Mouse (Mus musculus) spleen, postnatal 14 days (tissue): ENCODE data around the gene Kcnip1.

Experiments
- DNase-seq, 2 experiments: peaks; one replicate each; pipeline ENCODE4 v3.0.0; 2021 to 2022; ENCODE audit warnings: low spot score in 2 of 2

Kcnip1 gene

GRCm38 (mm10) chr11:33839049-33839448 lies 153.9 kb downstream of the Kcnip1 start:
- no peak for DNase-seq

DNA sequence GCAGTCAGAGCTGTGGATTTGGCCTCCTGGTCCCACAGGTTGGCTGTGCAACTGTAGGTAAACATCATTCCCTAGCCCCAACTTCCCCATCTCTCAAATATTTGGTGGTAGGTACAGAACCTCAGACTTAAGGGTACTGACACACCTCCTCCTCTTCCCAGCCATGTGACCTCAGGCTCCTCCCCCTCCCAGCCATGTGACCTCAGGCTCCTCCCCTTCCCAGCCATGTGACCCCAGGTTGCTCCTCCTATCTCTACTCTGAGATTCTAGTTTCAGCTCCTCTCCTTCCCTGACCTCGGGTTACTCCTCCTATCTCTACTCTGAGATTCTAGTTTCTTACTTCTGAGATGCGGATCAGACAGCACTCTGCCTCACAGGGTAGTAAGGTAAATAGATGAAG lies 163.2 kb downstream of the Kcnip1 start:
- DNase-seq, result no peak

DNA sequence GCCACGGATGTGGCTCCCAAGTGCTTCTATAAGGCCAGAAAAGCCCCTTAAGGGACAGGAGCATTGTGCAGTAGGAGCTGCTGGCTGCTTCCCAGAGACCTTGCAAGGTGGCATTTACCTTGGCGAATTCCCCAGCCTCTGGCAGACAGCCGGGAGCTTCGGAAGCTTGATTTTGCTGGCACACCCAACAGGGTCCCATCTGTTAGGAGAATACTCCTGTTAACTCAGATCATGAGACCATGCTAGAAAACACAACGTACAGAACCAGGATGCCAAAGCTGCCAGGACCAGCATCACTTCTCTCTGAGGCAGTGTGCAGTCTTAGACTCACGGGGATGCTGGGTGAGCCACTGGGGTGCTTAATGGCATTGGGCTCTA lies 165.1 kb downstream of the Kcnip1 start:
- no peak for DNase-seq

DNA sequence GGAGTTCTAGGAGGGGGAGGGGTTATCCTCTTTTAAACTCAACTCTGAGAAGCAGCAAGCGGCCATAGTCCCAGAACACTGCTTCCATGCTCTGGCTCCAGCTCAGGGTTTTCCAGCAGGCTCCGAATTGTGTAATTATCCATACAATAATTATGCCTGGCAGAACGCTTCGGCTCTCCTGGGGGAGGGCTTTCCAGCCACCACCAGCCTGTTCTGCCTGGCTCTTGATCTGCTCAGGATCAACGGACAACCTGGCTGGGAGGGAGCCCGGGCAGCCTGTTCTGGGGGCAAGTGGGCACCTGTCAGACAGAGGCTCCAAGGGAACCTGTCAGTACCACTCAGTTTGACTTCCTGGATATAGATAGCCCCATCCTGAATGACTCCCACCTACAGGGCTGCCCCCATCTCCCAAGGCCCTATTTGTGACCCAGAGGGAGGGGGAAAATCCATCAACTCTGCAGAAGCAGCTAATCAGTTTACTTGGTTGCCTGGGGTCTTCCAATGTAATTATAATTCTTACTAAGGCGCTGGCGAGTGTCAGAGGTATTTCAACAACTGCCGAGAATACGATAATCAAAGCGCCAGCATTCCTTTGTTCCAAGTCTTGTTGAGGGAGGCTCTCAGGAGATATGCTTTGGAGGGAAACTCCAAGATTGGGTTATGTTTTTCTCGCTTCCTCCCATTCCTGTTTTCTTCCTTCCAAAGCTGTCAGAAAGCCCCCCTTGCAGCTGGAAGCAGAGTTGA lies 165.7 kb downstream of the Kcnip1 start:
- DNase-seq, result no peak

DNA sequence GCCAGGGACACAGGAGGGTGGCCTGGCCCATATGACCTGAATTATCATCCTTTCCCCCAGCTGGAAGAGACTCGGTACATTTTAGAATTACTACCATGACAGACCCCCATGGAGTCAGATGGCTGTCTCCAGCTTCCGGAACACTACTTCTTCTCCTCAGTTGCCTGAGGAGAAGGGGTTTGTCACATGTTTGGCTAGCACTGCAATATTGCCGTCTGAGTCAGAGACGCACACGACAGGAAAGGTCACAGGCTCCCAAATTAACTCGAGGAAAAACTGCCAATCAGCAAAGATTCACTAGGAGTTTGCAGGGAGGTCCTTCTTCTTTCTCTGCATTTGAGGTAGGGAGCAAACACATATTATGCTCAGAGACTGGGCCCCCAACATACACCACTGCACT lies 168.2 kb downstream of the Kcnip1 start:
- DNase-seq, result no peak

DNA sequence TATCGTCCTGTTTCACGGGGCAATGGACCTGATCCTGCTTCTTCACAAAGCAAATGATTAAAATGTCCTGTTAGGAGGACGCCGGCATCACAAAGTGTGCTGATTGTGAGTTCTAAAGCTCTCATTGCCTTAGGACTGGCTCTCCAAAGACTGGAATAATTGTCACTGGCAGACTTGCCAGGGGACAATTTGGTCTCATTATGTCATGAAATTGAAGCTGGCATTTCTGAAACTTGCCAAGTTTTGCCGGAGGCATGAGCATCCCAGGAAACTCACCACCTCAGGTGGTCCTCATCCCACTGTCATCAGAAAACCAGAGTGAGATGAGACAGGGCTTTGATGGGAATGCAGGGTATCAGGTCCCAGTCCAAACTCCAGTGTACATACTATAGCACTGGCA lies 171.6 kb downstream of the Kcnip1 start:
- no peak for DNase-seq

DNA sequence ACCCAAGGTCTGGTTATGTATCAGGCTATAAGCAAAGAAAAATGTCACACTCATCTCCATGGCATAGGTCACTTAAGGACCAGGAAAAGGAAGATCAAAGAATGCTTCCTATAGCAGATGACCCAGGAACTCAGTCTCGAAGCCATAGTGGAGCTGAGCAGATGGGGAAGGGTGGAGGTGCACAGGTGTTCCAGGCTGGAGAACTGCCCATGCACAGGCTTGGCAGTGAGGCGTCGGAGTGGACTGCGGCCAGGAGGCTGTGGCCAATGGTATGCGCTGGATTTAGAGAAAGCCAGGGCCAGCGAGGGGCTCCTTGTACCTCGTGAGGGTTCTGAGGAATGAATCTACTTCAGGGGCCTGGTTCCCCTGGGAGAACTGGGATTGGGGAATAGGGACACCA lies 172.1 kb downstream of the Kcnip1 start:
- DNase-seq, result no peak

- no peak for DNase-seq
Observed at GRCm38 (mm10) chr11:33818861-33819503, 174.0 kb downstream of the Kcnip1 start.

DNA sequence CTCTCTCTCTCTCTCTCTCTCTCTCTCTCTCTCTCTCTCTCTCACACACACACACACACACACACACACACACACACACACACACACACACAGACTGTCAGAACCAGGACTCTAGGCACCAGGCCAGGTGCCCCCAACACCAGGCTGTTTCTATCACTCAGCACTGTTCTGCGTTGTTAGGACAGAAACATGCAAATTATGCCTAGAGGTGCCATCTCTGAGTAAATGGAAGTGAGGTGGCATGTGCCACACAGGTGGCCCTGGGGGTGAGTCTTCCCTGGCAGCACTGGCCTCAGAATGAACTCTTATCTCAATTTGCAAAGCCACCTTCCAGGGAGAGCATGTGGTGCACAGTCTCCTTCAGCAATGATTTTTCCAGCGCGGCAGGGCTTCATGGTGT lies 176.9 kb downstream of the Kcnip1 start:
- no peak for DNase-seq

DNA sequence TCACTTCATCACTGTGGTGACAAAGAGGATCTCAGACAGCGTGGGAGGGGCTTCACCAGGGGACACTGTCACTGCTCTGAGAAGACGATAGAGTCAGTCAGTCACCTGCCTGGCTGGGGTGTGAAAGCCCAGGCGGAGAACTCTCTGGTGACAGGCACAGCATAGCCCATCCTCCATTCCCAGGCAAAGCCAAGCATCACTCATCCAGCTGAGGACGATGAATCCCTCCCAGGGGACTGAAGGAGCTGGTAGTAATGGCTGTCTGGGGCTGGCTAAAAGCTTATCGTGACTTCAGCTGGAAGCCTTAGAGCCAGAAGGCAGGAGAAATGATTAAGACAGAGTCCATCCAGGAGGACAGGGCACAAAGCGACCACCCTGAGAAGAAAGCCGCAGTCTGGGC lies 182.8 kb downstream of the Kcnip1 start:
- DNase-seq, result no peak

DNA sequence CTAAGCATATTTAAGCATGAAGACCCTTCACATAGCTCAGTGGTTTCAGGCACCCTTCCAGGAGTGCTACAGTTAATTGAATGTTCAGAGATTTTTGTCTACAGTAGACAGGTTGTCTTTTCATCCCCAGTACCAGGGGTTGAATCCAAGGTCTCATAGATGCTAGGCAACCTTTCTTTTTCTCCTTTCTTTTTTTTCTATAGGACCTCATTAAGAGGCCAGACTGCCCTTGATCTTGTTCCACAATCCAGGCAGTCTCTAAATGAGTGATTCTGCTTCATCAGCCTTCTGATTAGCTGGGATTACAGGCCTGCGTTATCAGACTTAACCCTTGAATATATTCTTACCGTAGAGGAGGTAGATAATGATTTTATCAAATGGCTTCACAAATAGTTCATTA lies 189.9 kb downstream of the Kcnip1 start:
- no peak for DNase-seq

- DNase-seq, result no peak
Observed at GRCm38 (mm10) chr11:33800436-33801088, 192.4 kb downstream of the Kcnip1 start.

DNA sequence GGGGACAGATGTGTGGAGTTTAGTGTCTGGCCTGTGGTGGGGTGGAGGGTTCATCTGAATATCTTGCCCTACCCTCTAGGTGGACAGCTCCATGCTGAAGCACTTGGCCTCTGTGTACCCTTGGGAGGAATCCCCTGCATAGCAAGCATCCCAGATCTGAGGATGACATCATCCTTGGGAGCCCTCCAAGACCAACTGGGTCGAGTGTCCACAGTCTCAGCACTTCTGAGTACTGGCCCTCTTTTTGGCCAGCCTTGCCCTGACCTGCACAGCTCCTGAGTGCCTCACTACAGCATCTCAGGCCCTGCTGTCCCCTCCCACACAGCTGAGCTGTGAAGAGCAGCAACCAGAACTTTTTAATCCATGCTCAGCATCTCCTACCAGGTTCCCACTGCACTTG lies 193.0 kb downstream of the Kcnip1 start:
- no peak for DNase-seq

GRCm38 (mm10) chr11:33798094-33798648 lies 194.8 kb downstream of the Kcnip1 start:
- no peak for DNase-seq

DNA sequence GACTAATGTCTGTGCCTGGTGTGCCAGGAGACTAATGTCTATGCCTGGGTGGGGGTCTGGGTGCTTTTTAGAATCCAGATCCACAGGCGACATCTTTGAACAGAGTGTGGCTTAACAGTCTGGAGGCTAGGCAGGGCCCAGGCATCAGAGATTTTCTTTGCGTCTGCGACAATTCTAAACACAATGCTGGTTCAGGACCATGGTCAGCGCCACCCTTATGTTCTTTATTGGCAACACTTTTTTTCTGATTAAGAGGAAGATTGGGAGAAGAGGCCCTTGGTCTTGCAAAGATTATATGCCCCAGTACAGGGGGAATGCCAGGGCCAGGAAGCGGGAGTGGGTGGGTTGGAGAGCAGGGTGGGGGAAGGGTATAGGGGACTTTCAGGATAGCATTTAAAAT lies 205.6 kb downstream of the Kcnip1 start:
- no peak for DNase-seq

GRCm38 (mm10) chr11:33786572-33786971 lies 206.4 kb downstream of the Kcnip1 start:
- DNase-seq, result no peak

GRCm38 (mm10) chr11:33781561-33781971 lies 211.4 kb downstream of the Kcnip1 start:
- DNase-seq, result no peak

DNA sequence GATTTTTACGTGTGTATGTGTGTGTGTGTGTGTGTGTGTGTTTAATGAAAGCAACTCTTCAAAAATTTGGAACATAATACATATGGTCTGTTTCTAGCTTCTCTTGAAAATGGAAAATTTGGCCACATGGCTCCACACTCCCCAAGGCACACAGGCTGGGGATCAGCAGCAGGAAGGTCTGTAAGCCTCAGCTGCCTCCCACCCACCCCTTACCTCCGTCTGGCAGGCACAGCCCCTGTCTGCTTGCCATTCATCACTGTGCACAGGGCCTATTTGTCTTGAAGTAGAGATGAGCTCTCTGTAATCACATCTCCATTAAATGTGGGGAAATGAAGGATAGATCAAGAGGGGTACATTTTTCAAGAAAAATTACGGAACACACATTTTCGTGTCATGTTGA lies 212.7 kb downstream of the Kcnip1 start:
- DNase-seq, result no peak

GRCm38 (mm10) chr11:33772615-33773141 lies 220.3 kb downstream of the Kcnip1 start:
- no peak for DNase-seq

GRCm38 (mm10) chr11:33772043-33772442 lies 220.9 kb downstream of the Kcnip1 start:
- DNase-seq, result no peak

GRCm38 (mm10) chr11:33766976-33767938 lies 225.7 kb downstream of the Kcnip1 start:
- DNase-seq, result no peak
